Mouse (Mus musculus) bone marrow macrophage, adult 2 months (primary cell): ENCODE measurements around the gene Six6.

Experiments used
- CTCF ChIP-seq: IDR thresholded peaks from 2 replicates; pipeline ENCODE4 v1.5.1; 2012; ENCODE audit warnings: low read depth, mild to moderate bottlenecking, low read length, moderate library complexity
- POLR2A ChIP-seq: IDR thresholded peaks from 2 replicates; pipeline ENCODE4 v1.6.1; 2012; ENCODE audit warnings: mild to moderate bottlenecking, low read depth, low read length, borderline replicate concordance

GRCm38 (mm10) chr12:72967541-72967940 is 27.8 kb downstream of the Six6 start:
- TF ChIP-seq CTCF (no peak), POLR2A (no peak)
